Mouse (Mus musculus) megakaryocyte, embryonic 14.5 days (primary cell): ENCODE results near the gene Olfr1364. TPM values are rescaled to one million over a fixed set of nuclear protein-coding genes. Genes with fewer than 3 reads are reported as not detected.

Experiments used
- H3K27me3 ChIP-seq: replicated peaks from 2 replicates; pipeline ENCODE3; 2012; ENCODE audit warnings: inconsistent platforms
- H3K36me3 ChIP-seq: replicated peaks from 2 replicates; pipeline ENCODE3; 2012; ENCODE audit warnings: low read length, inconsistent platforms, mixed read lengths
- H3K4me1 ChIP-seq: 2 replicates; pipeline ENCODE4 v1.6.1; 2012; ENCODE audit warnings: inconsistent platforms
- H3K4me3 ChIP-seq: replicated peaks from 2 replicates; pipeline ENCODE3; 2012; ENCODE audit warnings: moderate library complexity, mild to moderate bottlenecking, inconsistent platforms
- H3K9me3 ChIP-seq: 2 replicates; pipeline ENCODE4 v1.6.1; 2012; ENCODE audit warnings: inconsistent platforms
- FLI1 ChIP-seq: IDR thresholded peaks from 2 replicates; pipeline ENCODE4 v1.6.1; 2012; ENCODE audit warnings: low read length, inconsistent platforms, mixed read lengths
- GATA1 ChIP-seq: IDR thresholded peaks from 3 replicates; pipeline ENCODE4 v1.6.1; 2012; ENCODE audit warnings: mixed read lengths, low read length, inconsistent platforms, borderline replicate concordance
- polyA plus RNA-seq: library from polyadenylated mRNA; stranded (reverse); fragments of >175 nt; gene quantifications from 2 replicates; pipeline ENCODE4 v1.2.3, GENCODE M21; 2012; ENCODE audit warnings: low replicate concordance; ENCODE audit not compliant: insufficient read depth

Gene Olfr1364
- 0.10 TPM in 1 of 2 replicates, not detected in the other for polyA plus RNA-seq

GRCm38 (mm10) chr13:21581659-21582058 is at the start of gene Olfr1364:
Olfr1364 (minus strand) TSS chr13:21581759.
- no peak within 1 kb of the TSS for H3K4me3 ChIP-seq
- TF ChIP-seq GATA1: no peak
- no peak for TF ChIP-seq FLI1
- H3K27me3 ChIP-seq: no peaks in the 10 kb centered on the region
- no peaks in the 10 kb centered on the region for H3K36me3 ChIP-seq
- peaks cover 4% of the 10 kb centered on the region; the same call in 1 of the 2 replicates for H3K4me1 ChIP-seq
- no peaks in the 10 kb centered on the region for H3K9me3 ChIP-seq

- Histone ChIP-seq H3K9me3 (no peaks in the 10 kb centered on the region), H3K4me3 (no peak within 1 kb of the TSS), H3K36me3 (no peaks in the 10 kb centered on the region), H3K27me3 (peaks cover 2% of the 10 kb centered on the region), H3K4me1 (no peaks in the 10 kb centered on the region)
- TF ChIP-seq GATA1 (no peak), FLI1 (no peak)
Observed at GRCm38 (mm10) chr13:21613922-21614321, 32.4 kb upstream of the Olfr1364 start, which contains the start of gene Olfr1362. Olfr1362 (minus strand) TSS chr13:21614022.

- Histone ChIP-seq H3K36me3 (no peaks in the 10 kb centered on the region), H3K27me3 (no peaks in the 10 kb centered on the region), H3K4me1 (no peaks in the 10 kb centered on the region; the same call in 1 of the 2 replicates), H3K4me3 (peak overlapping the region; percentile 1), H3K9me3 (no peaks in the 10 kb centered on the region)
- TF ChIP-seq GATA1 (no peak), FLI1 (no peak)
Observed at GRCm38 (mm10) chr13:21591618-21592017, 10.1 kb upstream of the Olfr1364 start.

GRCm38 (mm10) chr13:21559793-21560192 is 21.8 kb downstream of the Olfr1364 start, which contains the start of gene Olfr1535:
Olfr1535 (minus strand) TSS chr13:21559893.
- Histone ChIP-seq H3K27me3 (no peaks in the 10 kb centered on the region), H3K36me3 (no peaks in the 10 kb centered on the region), H3K9me3 (no peaks in the 10 kb centered on the region), H3K4me1 (no peaks in the 10 kb centered on the region), H3K4me3 (no peak within 1 kb of the TSS)
- no peak for TF ChIP-seq FLI1
- TF ChIP-seq GATA1: no peak

- H3K36me3 ChIP-seq: no peaks in the 10 kb centered on the region
- no peaks in the 10 kb centered on the region for H3K27me3 ChIP-seq
- TF ChIP-seq FLI1: no peak
- no peak for TF ChIP-seq GATA1
- H3K4me1 ChIP-seq: no peaks in the 10 kb centered on the region
- no peaks in the 10 kb centered on the region for H3K9me3 ChIP-seq
- no peak overlapping the region for H3K4me3 ChIP-seq
Observed at GRCm38 (mm10) chr13:21550416-21551110, 31.0 kb downstream of the Olfr1364 start.

GRCm38 (mm10) chr13:21549487-21549886 is 32.1 kb downstream of the Olfr1364 start:
- no peaks in the 10 kb centered on the region for H3K36me3 ChIP-seq
- H3K27me3 ChIP-seq: no peaks in the 10 kb centered on the region
- H3K4me3 ChIP-seq: no peak overlapping the region
- no peaks in the 10 kb centered on the region for H3K4me1 ChIP-seq
- TF ChIP-seq FLI1: no peak
- no peak for TF ChIP-seq GATA1
- no peaks in the 10 kb centered on the region for H3K9me3 ChIP-seq

- Histone ChIP-seq H3K4me1 (no peaks in the 10 kb centered on the region), H3K27me3 (peaks cover 8% of the 10 kb centered on the region), H3K36me3 (no peaks in the 10 kb centered on the region), H3K9me3 (no peaks in the 10 kb centered on the region), H3K4me3 (no peak within 1 kb of the TSS)
- no peak for TF ChIP-seq GATA1
- no peak for TF ChIP-seq FLI1
Observed at GRCm38 (mm10) chr13:21542708-21543107, 38.9 kb downstream of the Olfr1364 start, which contains the start of gene Olfr1366. Olfr1366 (minus strand) TSS chr13:21542808.

DNA sequence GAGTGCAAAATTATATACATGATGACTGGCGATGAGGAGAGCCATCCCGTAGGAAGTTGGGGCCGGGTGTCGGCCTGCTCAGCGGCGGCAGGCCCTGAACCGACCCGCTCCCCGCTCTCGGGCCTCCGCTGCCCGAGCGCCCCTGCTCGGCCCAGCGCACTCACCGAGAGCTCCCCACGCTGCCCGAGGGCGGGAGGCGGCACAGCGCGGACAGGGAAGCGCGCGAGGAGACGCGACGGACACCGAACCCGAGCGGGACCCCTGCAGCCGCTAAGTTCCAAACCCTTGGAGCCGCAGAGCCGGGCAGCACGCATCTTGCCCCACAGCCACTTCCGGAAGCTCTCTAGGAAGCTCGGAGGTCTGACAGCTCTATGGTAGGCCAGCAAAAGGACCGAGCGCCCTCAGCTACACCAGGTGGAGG is 50.8 kb downstream of the Olfr1364 start, which contains the start of gene Zkscan8:
Gene Zkscan8, minus strand, starts transcription at position 340 of the 421 bp plus-strand sequence.
- 0 out of 2 replicates have a peak, but pooled peaks have one; percentile 15 for TF ChIP-seq FLI1
- no peak for TF ChIP-seq GATA1

DNA sequence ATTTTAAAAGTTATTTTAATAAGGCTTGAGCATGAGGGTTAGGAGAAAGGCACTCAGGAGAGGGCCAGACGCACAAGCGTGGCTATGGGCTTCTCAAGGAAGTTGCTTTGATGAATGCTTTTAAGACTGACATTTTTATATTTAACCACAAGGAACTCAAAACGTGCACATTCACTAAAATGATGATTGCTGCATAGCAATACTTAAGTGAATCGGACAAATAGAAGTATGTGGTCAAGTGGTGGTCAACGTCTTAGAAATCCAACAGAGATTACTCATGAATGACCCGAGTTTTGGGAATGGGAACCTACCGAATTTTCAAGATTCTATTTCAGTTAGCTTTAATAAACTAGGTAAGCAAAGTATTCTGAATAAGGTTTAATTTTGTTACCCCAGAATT is 51.4 kb downstream of the Olfr1364 start:
- Histone ChIP-seq H3K27me3 (peaks cover 1% of the 10 kb centered on the region), H3K4me1 (peaks cover 10% of the 10 kb centered on the region), H3K4me3 (peak overlapping the region; percentile 92), H3K9me3 (no peaks in the 10 kb centered on the region), H3K36me3 (peaks cover 21% of the 10 kb centered on the region)
- TF ChIP-seq GATA1: no peak
- TF ChIP-seq FLI1: no peak

More for the DNA sequence above, 50.8 kb downstream of the Olfr1364 start, which contains the start of gene Zkscan8:
- peaks cover 1% of the 10 kb centered on the region for H3K27me3 ChIP-seq
- no peaks in the 10 kb centered on the region for H3K9me3 ChIP-seq
- peaks cover 15% of the 10 kb centered on the region for H3K36me3 ChIP-seq
- peaks cover 10% of the 10 kb centered on the region for H3K4me1 ChIP-seq
- peak within 1 kb of the TSS; percentile 92 for H3K4me3 ChIP-seq

Other genes with a start within 250 kb of the Olfr1364 start
- not detected in 2 replicates for gene Olfr1367, start 234.8 kb downstream of the Olfr1364 start, polyA plus RNA-seq
- 1.3 TPM in 1 of 2 replicates, not detected in the other for gene Zscan12, start 218.9 kb downstream of the Olfr1364 start, polyA plus RNA-seq
- 4.5 TPM in 1 of 2 replicates, not detected in the other for gene Zkscan3, start 179.0 kb downstream of the Olfr1364 start, polyA plus RNA-seq
- gene Pgbd1, start 140.7 kb downstream of the Olfr1364 start, polyA plus RNA-seq: 0.07 TPM in 1 of 2 replicates, not detected in the other
- 0.70 TPM in 1 of 2 replicates, not detected in the other for gene Zscan26, start 128.0 kb downstream of the Olfr1364 start, polyA plus RNA-seq
- gene Nkapl, start 113.2 kb downstream of the Olfr1364 start, polyA plus RNA-seq: 0.92 TPM in 1 of 2 replicates, not detected in the other
- gene Zkscan4, start 102.9 kb downstream of the Olfr1364 start, polyA plus RNA-seq: not detected in 2 replicates
- gene Gm10065, start 102.3 kb downstream of the Olfr1364 start, polyA plus RNA-seq: not detected in 2 replicates
- 0.04 TPM in 1 of 2 replicates, not detected in the other for gene AK157302, start 86.5 kb downstream of the Olfr1364 start, polyA plus RNA-seq
- 6.5 and 41.0 TPM in 2 replicates for gene Gm11273, start 80.3 kb downstream of the Olfr1364 start, polyA plus RNA-seq
- gene Zkscan8, start 50.6 kb downstream of the Olfr1364 start, polyA plus RNA-seq: 0.20 TPM in 1 of 2 replicates, not detected in the other
- not detected in 2 replicates for gene Olfr1366, start 39.0 kb downstream of the Olfr1364 start, polyA plus RNA-seq
- not detected in 2 replicates for gene Olfr1535, start 21.9 kb downstream of the Olfr1364 start, polyA plus RNA-seq
- not detected in 2 replicates for gene Olfr1362, start 32.3 kb upstream of the Olfr1364 start, polyA plus RNA-seq
- not detected in 2 replicates for gene Olfr11, start 60.8 kb upstream of the Olfr1364 start, polyA plus RNA-seq
- gene Olfr1361, start 81.6 kb upstream of the Olfr1364 start, polyA plus RNA-seq: not detected in 2 replicates
- not detected in 2 replicates for gene Olfr1360, start 95.6 kb upstream of the Olfr1364 start, polyA plus RNA-seq
- not detected in 2 replicates for gene Olfr1359, start 116.4 kb upstream of the Olfr1364 start, polyA plus RNA-seq
- gene Hist1h2bl, start 134.4 kb upstream of the Olfr1364 start, polyA plus RNA-seq: 3.6 TPM in 1 of 2 replicates, not detected in the other
- 46.8 and 88.4 TPM in 2 replicates for gene Hist1h2ai, start 134.7 kb upstream of the Olfr1364 start, polyA plus RNA-seq
- gene Hist1h3h, start 135.9 kb upstream of the Olfr1364 start, polyA plus RNA-seq: 72.9 and 147 TPM in 2 replicates
- 7.3 TPM in 1 of 2 replicates, not detected in the other for gene Hist1h2bm, start 140.3 kb upstream of the Olfr1364 start, polyA plus RNA-seq
- gene Hist1h4j, start 153.3 kb upstream of the Olfr1364 start, polyA plus RNA-seq: 5.0 and 5.5 TPM in 2 replicates
- 53.8 and 106 TPM in 2 replicates for gene Hist1h4k, start 168.7 kb upstream of the Olfr1364 start, polyA plus RNA-seq
- gene Hist1h2ak, start 172.1 kb upstream of the Olfr1364 start, polyA plus RNA-seq: 18.0 and 72.9 TPM in 2 replicates
- 7.1 TPM in 1 of 2 replicates, not detected in the other for gene Hist1h2bn, start 172.4 kb upstream of the Olfr1364 start, polyA plus RNA-seq
- gene Hist1h1b, start 198.9 kb upstream of the Olfr1364 start, polyA plus RNA-seq: 3.0 TPM in 1 of 2 replicates, not detected in the other
- 50.5 and 69.6 TPM in 2 replicates for gene Hist1h3i, start 201.6 kb upstream of the Olfr1364 start, polyA plus RNA-seq
- 22.2 and 79.5 TPM in 2 replicates for gene Hist1h2an, start 205.5 kb upstream of the Olfr1364 start, polyA plus RNA-seq
- gene Hist1h2bp, start 205.7 kb upstream of the Olfr1364 start, polyA plus RNA-seq: 4.6 and 20.3 TPM in 2 replicates
- 83.2 and 173 TPM in 2 replicates for gene Hist1h2bq, start 228.4 kb upstream of the Olfr1364 start, polyA plus RNA-seq
- gene Hist1h2ao, start 228.7 kb upstream of the Olfr1364 start, polyA plus RNA-seq: not detected in 2 replicates
- gene Hist1h4m, start 230.0 kb upstream of the Olfr1364 start, polyA plus RNA-seq: 91.9 TPM in 1 of 2 replicates, not detected in the other